Mouse (Mus musculus): ENCODE data around the gene Padi4.

Gene Padi4

DNA sequence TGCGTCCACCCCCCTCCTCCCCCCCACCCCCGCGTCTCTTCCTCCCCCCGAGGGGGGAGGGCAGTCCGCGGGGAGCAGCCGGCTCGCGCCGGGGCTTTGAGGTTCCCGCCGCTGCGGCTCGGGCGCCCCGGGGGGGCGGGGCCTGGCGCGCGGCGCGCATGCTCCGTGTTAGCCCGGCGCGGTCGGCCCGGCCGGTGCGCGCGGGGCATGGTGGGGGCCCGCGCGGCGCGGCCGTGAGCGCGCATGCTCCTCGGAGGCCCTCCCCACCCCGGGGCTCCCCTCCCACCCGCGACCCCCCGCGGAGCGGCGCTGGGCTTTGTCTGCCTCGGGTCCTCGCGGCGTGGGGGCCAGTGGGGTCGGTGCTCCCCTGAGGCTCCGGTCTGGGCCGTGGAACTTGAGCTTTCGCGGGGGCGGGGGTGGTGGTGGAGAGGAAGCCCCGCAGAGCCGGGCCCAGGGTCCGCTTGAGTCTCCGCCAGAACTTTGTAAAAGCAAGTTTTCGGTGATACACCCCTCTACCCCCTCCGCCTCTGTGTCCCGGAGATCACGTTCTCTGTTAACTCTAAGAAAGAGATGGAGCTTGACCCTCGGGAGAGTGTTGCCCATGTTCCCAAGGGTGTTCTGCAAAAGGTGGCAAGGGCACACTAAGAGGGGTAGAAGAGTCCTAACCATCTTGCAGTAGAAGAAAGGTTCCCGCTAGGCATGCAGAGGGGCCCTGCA lies 71.3 kb downstream of the Padi4 start:
- peak; percentile 71 to 79 for DNase-seq (ENCODE audit: low spot score in 2 of 2)

DNA sequence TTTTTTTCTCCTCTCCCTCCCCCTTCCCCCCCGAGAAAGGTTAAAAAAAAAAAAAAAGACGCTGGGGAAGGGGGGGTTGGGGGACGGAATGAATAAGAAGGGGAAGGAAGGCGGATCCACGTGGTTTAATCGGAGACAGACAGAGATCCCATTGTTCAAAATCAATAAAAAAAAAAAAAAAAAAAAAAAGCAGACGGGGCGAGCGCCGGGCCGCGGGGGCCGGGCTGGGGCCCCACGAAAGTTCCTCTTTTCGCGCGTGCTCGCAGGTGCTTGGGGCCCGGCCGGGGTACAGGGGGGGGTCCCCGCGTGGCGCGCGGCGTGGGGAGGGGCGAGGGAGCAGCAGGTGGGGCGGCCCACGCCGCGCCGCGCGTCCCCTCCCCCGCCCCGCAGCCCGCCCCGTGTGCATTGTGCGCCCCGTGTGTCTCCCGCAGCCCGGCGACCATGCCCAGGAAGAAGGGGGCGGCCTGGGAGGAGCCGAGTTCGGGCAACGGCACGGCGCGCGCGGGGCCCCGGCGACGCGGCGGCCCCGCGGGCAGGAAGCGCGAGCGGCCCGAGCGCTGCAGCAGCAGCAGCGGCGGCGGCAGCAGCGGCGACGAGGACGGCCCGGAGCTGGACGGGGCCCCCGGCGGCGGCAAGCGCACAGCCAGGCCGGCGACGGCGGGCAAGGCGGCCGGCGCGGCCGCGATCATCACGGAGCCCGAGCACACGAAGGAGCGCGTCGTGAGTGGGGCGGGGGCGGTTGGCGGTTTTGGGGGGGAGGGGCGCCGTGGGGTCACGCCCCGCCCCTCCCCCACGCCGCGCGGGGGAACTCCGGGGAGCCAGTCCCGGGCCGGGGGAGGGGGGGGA lies 72.1 kb downstream of the Padi4 start:
- DNase-seq (ENCODE audit: low spot score in 2 of 2) = peak; percentile 25 to 64

DNA sequence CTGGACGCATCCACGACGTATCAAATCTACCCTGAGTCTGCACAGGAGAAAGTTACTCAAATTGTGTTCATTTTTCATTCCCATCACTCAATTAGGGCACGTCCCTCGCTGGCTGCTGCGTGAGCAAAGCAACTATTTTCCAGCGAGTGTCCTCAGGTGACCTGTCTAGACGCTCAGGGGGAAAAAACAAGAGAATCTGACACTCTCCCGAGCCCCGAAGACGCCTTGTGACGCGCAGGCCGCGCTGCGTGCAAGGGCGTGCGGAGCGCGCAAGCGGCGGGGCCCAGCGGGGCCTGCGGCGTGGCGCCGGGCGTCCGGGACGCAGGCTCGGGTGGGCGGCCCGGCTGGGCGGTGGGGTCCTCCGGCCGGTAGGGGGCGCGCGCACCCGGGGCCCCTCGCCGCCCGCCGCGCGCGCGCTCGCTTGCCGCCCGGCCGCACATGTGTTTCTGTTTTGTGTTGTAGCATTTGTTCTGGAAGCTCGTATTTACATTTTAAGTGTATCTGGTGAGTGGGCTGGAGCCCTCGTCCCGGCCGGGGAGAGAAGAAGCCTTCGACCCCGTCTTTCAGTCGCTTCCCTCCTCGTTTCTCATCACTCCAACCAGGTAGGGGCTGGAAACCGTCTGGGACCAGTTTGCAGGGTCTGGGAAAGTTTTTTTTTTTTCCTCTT lies 72.9 kb downstream of the Padi4 start:
- DNase-seq (ENCODE audit: low spot score in 2 of 2) = peak; percentile 74 to 85

DNA sequence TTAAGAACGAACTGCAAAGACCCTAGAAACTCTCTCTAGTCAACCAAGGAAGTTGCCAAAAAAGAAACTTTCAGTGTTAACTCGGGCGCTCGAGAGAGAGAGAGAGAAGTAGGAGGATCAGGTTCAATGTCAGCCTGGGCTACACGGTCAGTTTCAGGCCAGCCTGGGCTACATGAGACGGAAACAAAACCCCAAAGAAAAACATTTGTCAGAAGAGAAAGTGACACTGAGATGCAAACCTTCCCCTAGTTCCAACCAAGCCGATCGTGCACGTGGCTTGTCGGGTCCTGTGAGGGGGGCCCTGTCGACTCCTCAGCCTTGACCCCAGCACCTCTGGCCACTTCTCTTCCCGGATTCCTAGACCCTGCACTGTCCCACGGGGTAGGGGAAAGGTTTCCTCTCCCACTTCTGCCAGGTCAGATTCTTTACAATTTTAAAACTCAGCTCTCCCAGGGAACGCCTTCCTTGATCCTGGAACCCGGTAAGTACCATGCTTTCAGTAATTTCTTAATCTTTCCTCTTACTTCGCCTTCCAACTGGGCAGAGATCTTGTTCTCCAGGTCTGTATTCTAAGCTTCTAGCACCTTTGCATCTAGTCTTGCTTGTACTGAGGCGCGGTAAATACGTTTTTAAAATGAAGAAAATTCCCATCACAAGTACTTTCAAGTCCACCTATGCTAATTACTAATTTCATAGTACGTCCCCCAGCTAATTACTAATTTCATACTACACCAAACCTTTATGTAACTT lies 73.6 kb downstream of the Padi4 start, which contains the start of gene Rcc2:
TSS of gene Rcc2 (plus strand) at position 273 of the 750 bp plus-strand sequence.
- DNase-seq (ENCODE audit: low spot score in 2 of 2) = peak; percentile 36 to 53

DNA sequence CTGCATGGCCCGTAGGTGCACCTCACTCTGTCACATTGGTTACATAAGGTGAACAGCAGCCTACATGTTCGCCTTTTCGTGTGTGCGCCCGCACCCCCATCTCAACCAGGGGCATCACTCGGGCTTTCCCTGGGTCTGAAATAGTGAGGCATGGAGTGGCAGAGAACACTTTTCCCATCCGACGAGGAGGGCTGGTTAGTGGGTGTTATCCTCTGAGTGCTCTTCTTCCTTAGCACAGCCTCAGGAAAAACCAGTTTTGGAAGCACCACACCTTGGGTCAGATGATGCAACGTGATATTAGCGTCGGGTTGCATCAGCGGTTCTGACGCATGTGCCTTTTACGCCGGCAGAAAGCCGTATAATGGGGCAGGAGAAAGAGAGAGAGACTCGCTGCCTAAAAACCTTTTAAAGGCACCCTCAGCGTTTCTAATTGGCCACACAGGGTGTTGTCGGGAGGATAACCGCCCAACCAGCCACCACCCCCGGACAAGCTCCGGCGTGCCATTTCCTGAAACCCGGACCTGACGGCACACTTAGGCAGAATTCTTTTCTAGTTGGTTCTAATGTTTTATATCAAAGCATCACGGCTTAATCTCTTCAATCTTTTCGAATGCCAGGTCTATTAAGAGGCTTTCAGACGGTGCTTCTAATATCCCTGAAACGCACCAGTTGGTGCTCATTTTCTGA lies 74.5 kb downstream of the Padi4 start:
- peak; percentile 78 to 86 for DNase-seq (ENCODE audit: low spot score in 2 of 2)
